Mouse (Mus musculus): ENCODE results near the gene Tmem209.

- TF ChIP-seq POLR2A (IDR thresholded peaks at IDR 0.05; ENCODE audit: borderline replicate concordance, extremely low read depth, low read depth, low read length): no peak
- no peak for TF ChIP-seq CTCF (IDR thresholded peaks at IDR 0.05; ENCODE audit: insufficient read depth, low read length)
Measured at GRCm38 (mm10) chr6:30541009-30541799, 31.6 kb upstream of the Tmem209 start, which contains the start of gene Cpa2.
